Mouse (Mus musculus) ovary, postnatal 36 days (tissue): ENCODE results near the gene Olfr128.
"Not testable (repeated sequence)": the region's sequence is repeated elsewhere in the genome, so short reads cannot be mapped to it uniquely, and the experiment has no call there.

Experiments
- DNase-seq: peaks from one replicate; pipeline ENCODE4 v3.0.0; 2022; ENCODE audit warnings: low spot score, mixed read lengths

Gene Olfr128

DNA sequence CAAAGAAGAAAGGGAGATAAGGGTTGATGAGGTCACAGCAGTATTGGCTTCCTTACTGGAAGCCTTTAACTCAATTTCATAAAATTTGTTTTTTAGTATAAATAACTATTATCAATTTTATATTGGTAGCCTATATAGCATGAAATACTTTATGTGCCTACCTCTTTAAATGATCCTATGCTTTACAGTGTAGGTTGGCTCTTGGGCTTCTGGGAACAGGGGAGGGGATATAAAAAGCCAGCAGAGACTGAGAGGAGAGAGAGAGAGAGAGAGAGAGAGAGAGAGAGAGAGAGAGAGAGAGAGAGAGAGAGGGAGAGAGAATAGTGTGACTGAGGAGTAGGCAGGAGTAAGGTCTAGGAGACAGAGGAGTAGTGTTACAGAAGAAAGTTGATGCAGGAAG lies at the start of gene Olfr128:
Gene Olfr128 (plus strand): TSS at position 301 of the 400 bp plus-strand sequence.
- no peak for DNase-seq

DNA sequence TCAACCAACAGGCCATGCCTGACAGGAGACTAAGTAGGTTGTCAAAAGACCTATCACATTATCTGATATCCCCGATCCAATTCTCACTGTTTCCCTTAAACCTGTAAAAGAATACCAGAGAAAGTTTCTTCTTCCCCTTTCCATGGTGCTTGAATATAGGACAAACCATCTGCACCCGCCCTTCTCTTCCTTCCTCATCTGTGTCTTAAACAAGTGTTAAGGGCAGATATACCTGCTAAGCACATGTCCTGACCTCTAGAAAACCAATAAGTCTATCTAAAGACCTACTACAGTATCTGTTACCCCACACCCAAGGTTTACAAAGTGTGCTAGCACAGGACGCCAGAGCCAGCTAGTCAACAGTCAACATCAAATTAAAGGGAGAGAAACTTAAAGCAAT lies 46.5 kb upstream of the Olfr128 start:
- DNase-seq = no peak

DNA sequence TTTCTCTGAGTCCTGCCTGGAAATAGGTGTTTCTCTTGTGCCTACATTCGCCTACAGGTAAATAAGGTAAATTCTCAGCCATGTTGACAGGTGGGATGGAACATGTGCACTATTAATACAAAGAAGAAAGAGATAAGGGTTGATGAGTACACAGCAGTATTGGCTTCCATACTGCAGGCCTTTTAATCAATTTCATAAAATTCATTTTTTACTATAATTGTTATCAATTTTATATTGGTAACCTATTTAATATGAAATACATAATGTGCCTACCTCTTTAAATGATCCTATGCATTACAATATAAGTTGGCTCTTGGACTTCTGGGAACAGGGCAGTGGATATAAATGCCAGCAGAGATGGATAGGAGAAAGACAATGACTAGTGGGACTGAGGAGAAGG lies 20.2 kb upstream of the Olfr128 start, which contains the start of gene Olfr127:
Gene Olfr127 (plus strand): TSS at position 301 of the 400 bp plus-strand sequence.
- no peak for DNase-seq

DNA sequence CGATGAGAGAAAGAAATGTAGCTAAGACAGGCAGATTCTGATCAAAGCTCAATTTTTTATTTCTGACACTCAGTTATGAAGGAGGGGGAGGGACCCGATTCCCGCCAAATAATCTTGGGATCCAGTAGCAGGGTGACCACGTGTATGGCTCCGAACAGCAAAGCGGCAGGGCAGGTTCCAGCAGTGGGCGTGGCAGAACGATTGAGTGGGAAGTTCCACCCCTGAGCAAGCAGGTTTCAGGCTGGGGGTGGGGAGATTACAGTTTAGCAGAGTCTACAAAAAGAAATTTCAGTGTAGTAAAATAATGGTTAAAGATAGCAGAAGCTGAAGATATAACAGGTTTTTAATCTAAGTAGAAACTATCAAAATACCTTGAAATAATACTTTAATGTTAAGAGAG lies 13.5 kb upstream of the Olfr128 start:
- DNase-seq = not testable (repeated sequence)

DNA sequence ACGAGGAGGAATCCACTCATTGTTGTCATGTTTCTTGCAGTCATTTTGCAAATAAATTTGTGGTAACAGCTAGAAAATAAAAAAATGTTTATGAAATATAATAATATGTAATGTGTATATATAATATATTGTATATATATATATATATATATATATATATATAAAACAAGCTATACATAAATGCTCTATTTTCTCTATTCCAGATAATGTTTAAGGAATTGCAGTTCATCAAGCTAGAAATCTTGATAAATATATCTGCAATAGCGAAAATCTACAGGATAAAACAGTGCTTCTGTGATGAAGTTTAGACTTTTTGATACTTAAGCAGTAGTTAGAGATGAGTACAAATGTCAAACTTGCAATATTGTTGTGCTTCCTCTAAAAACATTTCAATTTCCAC lies 32.6 kb downstream of the Olfr128 start, which contains the start of gene Olfr761:
Gene Olfr761 (minus strand): TSS at position 101 of the 400 bp plus-strand sequence.
- no peak for DNase-seq

DNA sequence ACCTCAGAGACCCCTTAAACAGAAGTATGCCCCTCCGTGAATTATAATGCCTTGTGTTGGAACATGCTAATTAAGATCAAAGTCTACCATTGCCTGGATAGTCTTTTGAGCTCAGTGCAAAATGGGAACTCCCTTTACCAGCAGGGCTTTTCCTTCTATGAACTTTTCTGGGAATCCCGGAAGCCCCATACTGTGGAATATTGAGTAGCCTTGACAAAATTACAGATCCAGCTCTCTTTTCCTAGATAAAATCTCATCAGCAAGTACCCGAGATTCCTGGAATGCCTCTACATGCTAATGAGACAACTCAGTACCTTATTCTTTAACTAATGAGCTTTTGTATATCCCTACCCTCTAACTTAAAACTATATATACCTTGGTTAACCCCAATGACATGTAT lies 53.2 kb downstream of the Olfr128 start:
- no peak for DNase-seq
